Mouse (Mus musculus): ENCODE measurements around the gene Tbxas1. TPM values are rescaled to one million over a fixed set of nuclear protein-coding genes. Genes with fewer than 3 reads are reported as not detected.
A peak's percentile ranks its signal among the peaks of the same experiment; 100 is the strongest.

Gene Tbxas1
- polyA plus RNA-seq, 1 experiment from 2014 or later = 1.8 TPM

DNA sequence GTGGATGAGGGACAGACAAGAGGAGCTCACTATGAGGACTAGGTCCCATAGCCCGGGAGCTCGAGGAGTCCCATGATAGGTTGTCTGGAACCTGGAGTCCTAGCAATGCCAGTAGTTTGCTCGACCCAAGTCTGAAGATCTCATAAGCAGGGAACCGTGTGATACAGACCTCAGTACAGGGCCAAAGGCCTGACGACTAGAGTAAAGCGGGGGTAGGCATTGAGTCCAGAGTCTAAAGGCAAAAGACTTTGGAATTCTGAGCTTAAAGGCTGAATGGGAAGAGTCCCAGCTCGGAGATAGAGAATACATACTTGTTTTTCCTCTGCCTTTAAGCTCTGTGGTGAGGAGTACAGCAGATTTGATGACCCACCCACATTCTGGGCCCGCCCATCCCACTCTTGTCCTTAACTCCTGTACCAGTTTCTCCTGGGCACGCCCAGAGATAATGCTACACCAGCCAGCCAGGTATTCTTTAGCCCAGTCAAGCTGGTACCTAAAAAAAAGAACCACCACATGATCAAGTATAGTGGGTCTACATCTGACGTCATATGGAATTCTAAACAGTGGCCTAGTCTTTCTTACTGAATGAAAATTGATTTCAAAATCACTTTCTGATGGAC, 27.7 kb downstream of the Tbxas1 start:
- no peak overlapping the region for H3K4me3 ChIP-seq
- no peak for DNase-seq (ENCODE audit: low spot score)
- no peaks in the 10 kb centered on the region for H3K27me3 ChIP-seq (replicated peaks; ENCODE audit: low read depth, poor library complexity, severe bottlenecking)
- WGBS = 90% methylated on average over 10 of the region's 10 CpGs
- no peak overlapping the region for H3K27ac ChIP-seq (replicated peaks)
- H3K9me3 ChIP-seq = no peaks in the 10 kb centered on the region
- H3K36me3 ChIP-seq (replicated peaks) = no peaks in the 10 kb centered on the region
- no peaks in the 10 kb centered on the region for H3K4me1 ChIP-seq

DNA sequence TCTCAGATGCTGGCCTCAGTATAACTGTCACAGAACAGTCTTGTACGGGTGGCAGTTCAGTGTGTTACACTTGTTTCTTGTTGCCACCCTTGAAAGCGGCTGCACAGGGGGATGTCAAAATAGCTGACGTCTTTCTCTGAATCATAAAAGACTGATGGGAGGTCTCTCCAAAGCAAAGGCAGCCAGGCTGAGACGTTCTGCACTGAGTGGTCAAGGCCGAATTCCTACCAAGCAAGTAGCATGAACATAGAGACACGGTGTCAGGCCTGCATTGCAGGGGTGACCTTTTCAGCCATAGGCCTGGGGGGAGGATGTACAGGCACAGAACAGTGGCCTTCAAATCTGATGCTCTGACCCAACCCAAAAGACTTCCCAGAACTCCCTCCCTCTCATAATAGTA, 30.8 kb downstream of the Tbxas1 start:
- no peak overlapping the region for H3K4me3 ChIP-seq

DNA sequence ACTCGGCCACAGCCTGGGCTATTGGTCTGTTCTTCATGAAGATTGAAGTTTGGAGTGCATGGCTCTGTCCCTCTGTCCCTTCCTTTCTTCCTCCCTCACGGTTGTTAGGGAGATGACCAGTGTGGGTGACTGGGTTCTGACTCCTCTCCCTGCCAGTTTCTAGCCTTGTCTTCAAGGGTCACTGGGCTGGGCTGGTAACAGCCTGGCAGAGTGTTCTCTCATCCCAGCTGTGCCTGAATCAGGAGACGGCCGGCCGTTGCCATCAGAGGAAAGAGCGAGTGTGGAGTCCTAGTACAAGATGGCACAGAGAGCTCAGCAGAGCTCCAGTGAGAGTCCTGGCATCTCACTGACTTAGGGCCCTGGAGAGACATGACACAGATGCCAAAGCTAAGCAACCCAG, 33.2 kb downstream of the Tbxas1 start:
- DNase-seq (ENCODE audit: low spot score) = no peak
- H3K4me3 ChIP-seq = no peak overlapping the region
- no peak overlapping the region for H3K27ac ChIP-seq (replicated peaks)
- H3K9me3 ChIP-seq = no peaks in the 10 kb centered on the region
- H3K4me1 ChIP-seq = no peaks in the 10 kb centered on the region
- no peaks in the 10 kb centered on the region for H3K27me3 ChIP-seq (replicated peaks; ENCODE audit: low read depth, poor library complexity, severe bottlenecking)
- 80% methylated on average over 6 of the region's 6 CpGs for WGBS
- H3K36me3 ChIP-seq (replicated peaks) = no peaks in the 10 kb centered on the region

More for the DNA sequence above, 30.8 kb downstream of the Tbxas1 start:
- H3K4me1 ChIP-seq = no peaks in the 10 kb centered on the region
- no peaks in the 10 kb centered on the region for H3K36me3 ChIP-seq (replicated peaks)
- WGBS = 82% methylated on average over 6 of the region's 6 CpGs
- no peaks in the 10 kb centered on the region for H3K27me3 ChIP-seq (replicated peaks; ENCODE audit: low read depth, poor library complexity, severe bottlenecking)
- DNase-seq (ENCODE audit: low spot score) = no peak
- no peak overlapping the region for H3K27ac ChIP-seq (replicated peaks)
- H3K9me3 ChIP-seq = no peaks in the 10 kb centered on the region

DNA sequence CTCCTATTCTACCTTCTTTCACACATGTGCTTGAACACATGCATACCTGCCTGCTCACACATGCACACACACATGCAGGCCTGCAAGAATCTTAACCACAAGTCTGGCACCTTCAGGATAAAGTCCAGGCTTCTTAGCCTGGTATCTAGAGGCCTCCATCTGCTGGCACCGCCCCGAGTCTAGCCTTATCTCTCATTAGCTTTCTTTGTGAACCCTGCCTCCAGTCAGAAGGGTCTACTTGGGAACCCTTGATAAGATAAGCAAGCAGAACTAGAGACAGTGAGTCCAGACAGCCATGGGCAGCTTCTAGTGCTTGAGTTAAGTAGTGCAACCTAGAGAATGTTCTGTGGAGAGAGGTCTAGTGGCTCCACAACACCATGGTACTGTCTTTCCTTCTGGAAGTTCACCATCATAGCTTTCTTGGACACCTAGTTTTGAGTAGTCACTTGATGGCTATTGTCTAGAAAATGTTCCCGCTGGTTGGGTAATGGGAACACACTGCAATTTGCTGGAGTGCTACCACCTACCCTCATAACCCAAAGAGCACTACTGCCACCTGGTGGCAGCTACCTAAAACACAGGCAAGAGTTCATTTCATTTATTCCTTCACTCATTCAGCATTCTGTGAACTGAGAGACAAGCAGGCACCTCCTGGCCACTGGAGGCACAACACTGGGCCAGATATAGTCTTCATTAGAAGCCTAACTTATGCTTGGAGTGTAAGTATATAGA, 35.8 kb downstream of the Tbxas1 start:
- no peak overlapping the region for H3K4me3 ChIP-seq
- H3K4me1 ChIP-seq = 0 out of 2 replicates have a peak, but pooled peaks cover 3% of the 10 kb centered on the region
- peak; percentile 66 for DNase-seq (ENCODE audit: low spot score)
- H3K36me3 ChIP-seq (replicated peaks) = no peaks in the 10 kb centered on the region
- no peaks in the 10 kb centered on the region for H3K9me3 ChIP-seq
- 64% methylated on average over 3 of the region's 3 CpGs for WGBS
- peak overlapping the region; percentile 51; the same call in 1 of the 2 replicates for H3K27ac ChIP-seq (replicated peaks)
- no peaks in the 10 kb centered on the region for H3K27me3 ChIP-seq (replicated peaks; ENCODE audit: low read depth, poor library complexity, severe bottlenecking)

DNA sequence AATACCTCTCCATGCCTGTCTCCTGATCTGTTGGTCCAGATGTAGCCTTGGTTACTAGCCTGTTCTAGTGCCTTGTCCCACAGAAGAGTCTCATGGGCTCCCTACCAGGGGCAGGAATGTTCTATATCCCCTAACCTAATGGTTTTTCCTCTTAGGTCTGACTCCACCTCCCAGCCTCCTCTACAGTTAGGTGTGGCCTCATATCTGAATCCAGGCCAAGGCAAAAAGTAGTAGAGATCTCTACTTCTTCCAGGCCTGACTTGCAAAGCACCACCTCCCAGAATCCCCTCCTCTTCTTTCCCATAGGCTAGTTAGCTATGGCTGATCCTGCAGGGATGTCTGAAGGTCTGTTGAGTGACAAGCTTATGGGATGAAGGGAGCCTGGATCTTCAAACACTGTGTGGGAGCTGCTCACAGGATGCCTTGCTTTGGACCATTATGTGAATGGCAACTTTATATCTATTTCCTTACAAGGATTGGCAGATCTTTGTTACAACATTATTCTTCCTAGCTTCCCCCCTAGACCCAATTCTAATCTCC, 37.0 kb downstream of the Tbxas1 start:
- H3K9me3 ChIP-seq = no peaks in the 10 kb centered on the region
- no peak overlapping the region for H3K27ac ChIP-seq (replicated peaks)

DNA sequence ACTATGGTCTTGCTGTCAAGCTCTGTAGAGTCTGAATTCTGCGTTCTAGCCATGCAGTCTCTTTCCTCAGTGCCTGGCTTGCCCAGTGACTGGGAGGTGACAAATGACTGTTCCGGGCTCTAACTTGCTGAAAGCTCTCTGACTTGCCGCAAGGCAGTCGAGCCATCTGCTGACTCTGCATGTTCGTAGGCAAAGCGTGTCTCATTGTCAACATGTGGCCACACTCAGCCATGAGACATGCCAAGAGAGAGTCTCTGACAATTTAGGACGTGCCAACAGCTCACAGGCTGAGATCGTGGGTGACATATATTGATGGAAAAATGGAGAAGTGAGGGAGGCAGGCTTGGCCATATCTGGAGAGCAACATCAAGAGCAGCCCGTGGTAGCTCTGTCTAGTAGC, 37.6 kb downstream of the Tbxas1 start:
- H3K27me3 ChIP-seq (replicated peaks; ENCODE audit: low read depth, poor library complexity, severe bottlenecking) = no peaks in the 10 kb centered on the region
- WGBS = 86% methylated on average over 9 of the region's 9 CpGs
- no peak for DNase-seq (ENCODE audit: low spot score)
- H3K4me3 ChIP-seq = no peak overlapping the region
- no peaks in the 10 kb centered on the region for H3K36me3 ChIP-seq (replicated peaks)
- 0 out of 2 replicates have a peak, but pooled peaks cover 4% of the 10 kb centered on the region for H3K4me1 ChIP-seq
- H3K9me3 ChIP-seq = no peaks in the 10 kb centered on the region
- no peak overlapping the region for H3K27ac ChIP-seq (replicated peaks)

More for the DNA sequence above, 37.0 kb downstream of the Tbxas1 start:
- Histone ChIP-seq H3K27me3 (replicated peaks; ENCODE audit: low read depth, poor library complexity, severe bottlenecking) (no peaks in the 10 kb centered on the region), H3K36me3 (replicated peaks) (no peaks in the 10 kb centered on the region), H3K4me1 (0 out of 2 replicates have a peak, but pooled peaks cover 4% of the 10 kb centered on the region), H3K4me3 (no peak overlapping the region)
- DNase-seq (ENCODE audit: low spot score) = no peak

DNA sequence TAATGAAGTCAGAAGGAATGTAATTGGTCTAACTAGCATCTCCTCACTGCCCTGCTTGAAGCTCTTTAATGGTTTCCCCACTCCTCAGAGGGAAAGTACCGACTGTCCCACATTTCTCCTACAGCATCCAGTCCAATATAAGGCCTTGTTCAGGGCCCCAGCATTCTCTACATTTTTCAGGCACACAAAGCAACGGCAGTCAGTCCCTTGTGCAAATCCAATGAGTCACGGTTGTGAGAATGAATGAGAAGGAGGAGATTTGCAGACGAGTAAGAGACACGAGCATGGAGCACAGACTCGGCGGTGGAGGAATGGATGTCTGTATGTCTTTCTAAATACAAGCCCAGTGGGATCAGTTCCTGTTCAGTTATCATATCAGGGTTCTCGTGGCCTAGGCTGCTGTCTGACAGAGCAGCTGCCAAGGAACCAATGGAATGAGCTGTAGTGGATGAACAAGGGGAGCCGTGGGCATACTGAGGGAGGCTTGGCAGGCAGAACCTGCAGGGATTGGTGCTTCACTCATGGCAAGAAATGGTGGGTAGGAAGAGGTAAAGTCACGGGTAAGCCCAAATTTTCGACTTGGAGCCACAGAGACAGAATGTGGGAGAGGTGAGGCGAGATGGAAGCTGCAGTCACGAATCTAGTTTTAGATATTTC, 38.3 kb downstream of the Tbxas1 start:
- Histone ChIP-seq H3K4me3 (no peak overlapping the region), H3K9me3 (no peaks in the 10 kb centered on the region), H3K4me1 (0 out of 2 replicates have a peak, but pooled peaks cover 4% of the 10 kb centered on the region), H3K36me3 (replicated peaks) (no peaks in the 10 kb centered on the region), H3K27ac (replicated peaks) (no peak overlapping the region), H3K27me3 (replicated peaks; ENCODE audit: low read depth, poor library complexity, severe bottlenecking) (no peaks in the 10 kb centered on the region)
- WGBS = 73% methylated on average over 13 of the region's 13 CpGs
- DNase-seq (ENCODE audit: low spot score) = no peak

DNA sequence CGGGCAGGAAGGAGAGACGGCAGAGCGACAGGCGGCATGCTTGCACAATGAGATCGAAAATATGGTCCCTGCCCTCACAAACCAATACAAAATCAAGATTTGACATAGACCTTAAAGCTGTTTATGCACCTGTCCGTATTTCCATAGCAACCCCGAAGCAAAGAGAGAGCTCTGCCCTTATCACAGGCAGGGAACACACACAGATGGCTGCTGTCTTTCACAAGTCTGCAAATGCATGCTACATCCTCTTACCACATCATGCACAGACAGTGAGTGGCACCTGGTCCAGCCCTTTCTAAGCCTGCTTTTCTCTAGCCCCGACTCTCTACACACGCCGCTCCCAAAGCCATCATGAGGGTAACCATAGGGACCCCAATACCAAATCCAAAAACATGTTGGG, 39.0 kb downstream of the Tbxas1 start:
- 0 out of 2 replicates have a peak, but pooled peaks cover 4% of the 10 kb centered on the region for H3K4me1 ChIP-seq
- no peaks in the 10 kb centered on the region for H3K9me3 ChIP-seq
- 85% methylated on average over 10 of the region's 10 CpGs for WGBS
- DNase-seq (ENCODE audit: low spot score) = no peak
- no peak overlapping the region for H3K27ac ChIP-seq (replicated peaks)
- no peaks in the 10 kb centered on the region for H3K27me3 ChIP-seq (replicated peaks; ENCODE audit: low read depth, poor library complexity, severe bottlenecking)
- H3K36me3 ChIP-seq (replicated peaks) = no peaks in the 10 kb centered on the region
- no peak overlapping the region for H3K4me3 ChIP-seq

DNA sequence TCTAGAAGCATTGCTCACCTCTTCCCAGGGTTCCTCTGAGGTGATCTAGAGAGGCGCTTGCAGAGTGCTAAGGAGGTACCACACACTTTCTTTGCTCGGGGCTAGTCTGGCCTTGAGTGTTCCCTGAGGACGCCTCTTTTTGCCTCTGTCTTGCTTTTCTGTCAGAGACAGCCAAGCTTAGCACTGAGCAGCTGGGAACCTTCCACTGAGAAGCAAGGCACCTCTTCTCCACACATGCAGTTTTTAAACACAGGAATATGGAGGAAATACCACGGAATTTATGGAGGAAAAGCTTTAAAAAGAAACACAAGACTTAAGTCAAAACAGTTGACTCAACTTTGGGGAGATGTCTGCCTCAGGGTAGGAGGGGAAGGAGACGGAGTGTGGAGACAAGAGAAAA, 40.6 kb downstream of the Tbxas1 start:
- H3K9me3 ChIP-seq = no peaks in the 10 kb centered on the region
- H3K36me3 ChIP-seq (replicated peaks) = no peaks in the 10 kb centered on the region
- 0 out of 2 replicates have a peak, but pooled peaks cover 4% of the 10 kb centered on the region for H3K4me1 ChIP-seq
- H3K27me3 ChIP-seq (replicated peaks; ENCODE audit: low read depth, poor library complexity, severe bottlenecking) = no peaks in the 10 kb centered on the region
- DNase-seq (ENCODE audit: low spot score) = no peak
- H3K27ac ChIP-seq (replicated peaks) = no peak overlapping the region
- 53% methylated on average over 5 of the region's 5 CpGs for WGBS
- no peak overlapping the region for H3K4me3 ChIP-seq

DNA sequence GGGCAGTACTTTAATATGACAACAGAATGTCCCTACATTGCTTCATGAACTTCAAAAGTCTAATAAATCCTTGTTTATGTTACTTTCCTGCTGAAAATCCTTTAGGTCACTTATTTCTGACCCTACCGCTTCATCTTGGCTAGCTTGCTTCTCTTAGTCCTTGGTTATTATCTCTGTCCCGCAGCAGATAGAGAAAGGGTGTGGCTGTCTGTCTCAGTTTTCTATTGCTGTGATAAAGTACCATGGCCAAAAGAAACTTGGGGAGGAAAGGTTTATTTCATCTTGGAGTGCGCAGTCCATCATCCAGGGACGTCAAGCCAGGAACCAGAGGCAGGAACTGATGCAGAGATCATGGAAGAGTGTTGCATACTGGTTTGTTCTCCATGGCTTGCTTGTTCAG, 41.4 kb downstream of the Tbxas1 start:
- no peak for DNase-seq (ENCODE audit: low spot score)
- 91% methylated on average over 4 of the region's 4 CpGs for WGBS
- no peak overlapping the region for H3K4me3 ChIP-seq
- no peak overlapping the region for H3K27ac ChIP-seq (replicated peaks)
- no peaks in the 10 kb centered on the region for H3K27me3 ChIP-seq (replicated peaks; ENCODE audit: low read depth, poor library complexity, severe bottlenecking)
- no peaks in the 10 kb centered on the region for H3K36me3 ChIP-seq (replicated peaks)
- H3K9me3 ChIP-seq = no peaks in the 10 kb centered on the region
- H3K4me1 ChIP-seq = peaks cover 6% of the 10 kb centered on the region; the same call in 1 of the 2 replicates

DNA sequence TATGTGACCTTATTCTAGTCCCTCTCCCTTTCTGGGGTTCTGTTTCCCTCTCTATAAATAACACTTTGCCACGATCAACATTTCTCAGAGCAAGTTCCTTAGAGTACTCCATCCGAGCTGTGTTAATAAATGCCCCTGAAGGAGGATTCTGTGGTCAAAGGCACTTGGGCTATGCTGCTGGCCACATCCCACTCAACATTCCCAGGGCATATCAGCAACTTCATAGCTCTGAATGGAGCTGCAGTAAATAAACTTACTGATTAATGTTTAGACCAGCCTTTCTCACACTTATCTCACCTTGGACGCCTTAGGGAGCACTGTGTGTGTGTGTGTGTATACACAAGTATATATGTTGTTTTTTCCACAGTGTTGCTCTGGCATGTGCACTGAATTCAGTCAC, 42.2 kb downstream of the Tbxas1 start:
- peaks cover 8% of the 10 kb centered on the region; the same call in 1 of the 2 replicates for H3K4me1 ChIP-seq
- no peaks in the 10 kb centered on the region for H3K9me3 ChIP-seq
- DNase-seq (ENCODE audit: low spot score) = no peak
- no peaks in the 10 kb centered on the region for H3K36me3 ChIP-seq (replicated peaks)
- no peak overlapping the region for H3K4me3 ChIP-seq
- no peak overlapping the region for H3K27ac ChIP-seq (replicated peaks)
- WGBS = 80% methylated on average over 3 of the region's 3 CpGs
- no peaks in the 10 kb centered on the region for H3K27me3 ChIP-seq (replicated peaks; ENCODE audit: low read depth, poor library complexity, severe bottlenecking)

DNA sequence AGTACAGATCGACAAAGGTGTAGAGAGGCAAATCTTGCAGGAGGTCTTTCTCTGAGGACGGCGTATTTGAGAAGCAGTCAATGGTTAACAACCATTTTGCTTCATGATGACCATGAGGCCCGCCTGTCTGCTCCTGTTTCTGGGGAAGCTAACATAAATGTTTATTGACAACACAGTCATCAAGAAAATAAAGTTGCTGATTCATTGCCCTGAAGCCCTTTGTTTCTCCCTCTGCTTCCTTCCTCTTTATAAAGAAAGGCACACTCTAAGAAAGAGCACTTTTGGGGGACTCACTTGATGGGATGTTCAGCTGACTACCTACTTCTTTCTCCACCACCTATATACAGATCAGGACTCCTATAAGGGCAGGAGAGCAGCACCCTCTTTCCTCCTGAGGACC, 43.5 kb downstream of the Tbxas1 start:
- no peak for DNase-seq (ENCODE audit: low spot score)
- H3K27me3 ChIP-seq (replicated peaks; ENCODE audit: low read depth, poor library complexity, severe bottlenecking) = no peaks in the 10 kb centered on the region
- peaks cover 8% of the 10 kb centered on the region; the same call in 1 of the 2 replicates for H3K4me1 ChIP-seq
- H3K36me3 ChIP-seq (replicated peaks) = no peaks in the 10 kb centered on the region
- no peak overlapping the region for H3K27ac ChIP-seq (replicated peaks)
- no peak overlapping the region for H3K4me3 ChIP-seq
- 91% methylated on average over 4 of the region's 4 CpGs for WGBS
- H3K9me3 ChIP-seq = no peaks in the 10 kb centered on the region
